In genomic region chr16:22061555-22062160, GRCm38 (mm10) we compare ENCODE assay signal across 14 mouse cellular contexts. TPM values are rescaled to one million over a fixed set of nuclear protein-coding genes. Genes with fewer than 3 reads are reported as not detected.
DNase-seq lines count a peak whose midpoint lies in the region; ATAC-seq and TF ChIP-seq lines count a peak whose summit lies in the region.
"Had no signal": no experiment of that assay in that cellular context is flagged by ENCODE, and none has a peak within 500 bp of the region (broad histone marks: within the 10 kb centered on the region; RNA-seq: fewer than 3 reads in every experiment).

No protein-coding gene starts in this region.

- peak; percentile 40 for ATAC-seq in common myeloid progenitor, adult 5-6 weeks (replicated peaks; ENCODE audit: low read depth, poor library complexity, severe bottlenecking)
- peak; percentile 70 for ATAC-seq in megakaryocyte, adult 5-6 weeks (ENCODE audit: poor library complexity, severe bottlenecking)
- ATAC-seq: midbrain, embryonic 13.5 days had no signal

- 6% methylated on average over 14 of the region's 14 CpGs for WGBS in thymus, adult 2 months

- H3K36me3 ChIP-seq in thymus, adult 2 months (ENCODE audit: control insufficient read depth, insufficient read depth, low read length), result no peaks in the 10 kb centered on the region

- H3K27ac ChIP-seq in thymus, adult 2 months (ENCODE audit: control insufficient read depth, insufficient read depth, low read length), result peak overlapping the region; percentile 57
- H3K27ac ChIP-seq: hindbrain, embryonic 14.5 days; midbrain, embryonic 13.5 days had no signal

- H3K4me1 ChIP-seq in thymus, adult 2 months (replicated peaks; ENCODE audit: control insufficient read depth, insufficient read depth, low read length), result peaks cover 32% of the 10 kb centered on the region
- H3K4me1 ChIP-seq: midbrain, embryonic 13.5 days had no signal

- TF ChIP-seq POLR2A in thymus, adult 2 months (IDR thresholded peaks at IDR 0.05; ENCODE audit: control insufficient read depth, extremely low read depth, insufficient read depth, low read length, poor library complexity), result no peak

- no peaks in the 10 kb centered on the region for H3K27me3 ChIP-seq in thymus, adult 2 months (ENCODE audit: control insufficient read depth, insufficient read depth, low read length)
- H3K27me3 ChIP-seq: midbrain, embryonic 13.5 days had no signal

- no peak for TF ChIP-seq CTCF in thymus, adult 2 months (IDR thresholded peaks at IDR 0.05; ENCODE audit: borderline replicate concordance, control insufficient read depth, extremely low read depth, insufficient read depth, low read length, poor library complexity)

- intact Hi-C loops in heart, postnatal 10 days (cut with DNase I), result no loop called here

- peak; percentile 36 for DNase-seq in thymus, adult 2 months
- DNase-seq in thymus, adult 18-20 months, result no peak
- peak; percentile 55 for DNase-seq in thymus, postnatal 4 days
- no peak for DNase-seq in cerebellum, adult 11-12 months
- DNase-seq in heart, postnatal 10 days, result no peak
- no peak for DNase-seq in c-Kit-positive CD71-positive TER-119-positive erythroid progenitor cells, embryonic 14.5 days (ENCODE audit: low spot score)
- DNase-seq: adrenal gland, postnatal 10 days; cerebellum, adult 18-20 months; lung, embryonic 14.5 days; right cerebral cortex, postnatal 14 days had no signal

- H3K4me3 ChIP-seq in thymus, adult 2 months (ENCODE audit: control insufficient read depth, insufficient read depth, low read length), result peak overlapping the region; percentile 49
- H3K4me3 ChIP-seq: midbrain, embryonic 13.5 days had no signal

RNA-seq across cellular contexts. Expression of gene Senp2, which starts 52.4 kb away (rescaled TPM):
- 19.2 and 21.6 TPM in 2 replicates for polyA plus RNA-seq in thymus, adult 2 months (2012; rRNA removed)
- 40.3 and 41.9 TPM in 2 replicates for total RNA-seq in common myeloid progenitor, adult 5-6 weeks (2017)
- total RNA-seq in megakaryocyte, adult 5-6 weeks (2015), result 47.3 and 52.5 TPM in 2 replicates
- total RNA-seq in megakaryocyte, adult 5-6 weeks (2017), result 45.5 and 53.5 TPM in 2 replicates
- 10 to 100 TPM; 19.9 to 22.8 TPM for total RNA-seq in heart, postnatal 10 days (2021)

Comparison
In these comparisons a context has a peak if more than half of its experiments do, and no peak if none do; other contexts are left out.
1. DNase-seq: peak in thymus, adult 2 months (single experiment) and thymus, postnatal 4 days (single experiment); none in thymus, adult 18-20 months (0 of 2), cerebellum, adult 11-12 months (single experiment), heart, postnatal 10 days (0 of 2) and c-Kit-positive CD71-positive TER-119-positive erythroid progenitor cells, embryonic 14.5 days (single experiment).